Mouse (Mus musculus) spleen, adult 2 months (tissue): ENCODE data around the gene Mmp27.

Experiments used
- CTCF ChIP-seq: fragments of 200-500 bp; IDR thresholded peaks from 2 replicates; pipeline ENCODE4 v1.5.1; 2011; ENCODE audit warnings: mild to moderate bottlenecking, inconsistent platforms; ENCODE audit not compliant: insufficient read depth, insufficient read length, insufficient replicate concordance; ENCODE audit errors: extremely low read depth
- POLR2A ChIP-seq: fragments of 200-500 bp; IDR thresholded peaks from 2 replicates; pipeline ENCODE4 v1.6.1; 2011; ENCODE audit warnings: low read depth, low read length, inconsistent platforms

DNA sequence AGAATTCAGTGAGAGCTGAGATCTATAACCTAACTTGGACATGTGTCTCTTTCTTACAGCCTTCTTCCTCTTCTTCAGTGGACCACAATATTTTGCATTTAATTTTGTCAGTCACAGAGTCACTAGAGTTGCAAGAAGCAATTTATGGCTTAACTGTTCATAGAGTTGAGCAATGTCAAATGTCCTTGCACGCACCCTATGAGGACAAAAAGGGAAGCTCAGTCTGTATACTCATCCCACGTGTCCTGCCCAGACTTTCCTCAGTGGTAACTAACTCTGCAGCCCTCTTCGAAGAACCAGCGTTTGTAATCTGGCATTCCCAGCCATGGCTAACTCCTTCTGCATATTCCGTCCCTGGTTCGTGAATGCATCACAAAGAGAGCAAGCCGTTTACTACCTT is 3.8 kb upstream of the Mmp27 start:
- TF ChIP-seq CTCF (no peak), POLR2A (no peak)
